Comparison of ENCODE assay signal across 8 mouse cellular contexts in the genomic region with DNA sequence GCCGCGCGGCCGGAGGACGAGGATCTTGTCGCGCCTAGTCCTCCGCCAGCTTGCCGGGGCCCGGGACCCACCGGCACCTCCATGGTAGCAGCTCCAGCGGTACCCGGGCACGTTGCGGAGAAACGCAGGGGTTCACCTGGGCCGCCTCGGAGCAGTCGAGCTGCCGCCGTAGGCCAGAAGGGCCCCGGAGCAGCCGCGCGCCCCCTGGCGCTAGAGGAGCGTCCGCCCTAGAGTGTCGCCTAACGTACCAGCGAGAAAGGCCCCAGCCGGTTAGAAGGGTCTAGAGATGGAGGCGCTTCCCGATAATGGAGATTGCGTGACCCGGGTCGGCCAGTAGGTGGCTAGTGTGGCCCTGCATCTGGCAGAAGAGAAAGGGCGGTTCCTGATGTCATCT. TPM values are rescaled to one million over a fixed set of nuclear protein-coding genes. Genes with fewer than 3 reads are reported as not detected.
A peak's percentile ranks its signal among the peaks of the same experiment; 100 is the strongest.
DNase-seq lines count a peak whose midpoint lies in the region; ATAC-seq lines count a peak whose summit lies in the region.

Gene Dennd6b (minus strand): TSS at position 184 of the 394 bp plus-strand sequence.

- peak within 1 kb of the TSS; percentile 65 for H3K4me2 ChIP-seq in hindbrain, embryonic 16.5 days (ENCODE audit: low read length)

- H3K27ac ChIP-seq in hindbrain, embryonic 16.5 days (ENCODE audit: low read depth, low read length), result peak within 1 kb of the TSS; percentile 98
- peak within 1 kb of the TSS; percentile 59 for H3K27ac ChIP-seq in macrophage

- no peaks in the 10 kb centered on the region for H3K36me3 ChIP-seq in hindbrain, embryonic 16.5 days (ENCODE audit: control insufficient read depth, insufficient read depth, low read length)
- no peaks in the 10 kb centered on the region for H3K36me3 ChIP-seq in macrophage (ENCODE audit: inconsistent target)

- peak; percentile 97 for DNase-seq in T-cell, adult 2 months (ENCODE audit: low spot score)
- peak; percentile 96 to 97 for DNase-seq in cerebellum, postnatal 36 days
- peak; percentile 98 for DNase-seq in gastrocnemius, adult 18-20 months (ENCODE audit: low spot score)
- DNase-seq in left cerebral cortex, adult 18-20 months (ENCODE audit: low spot score in 2 of 2), result peak; percentile 95 to 96
- peak; percentile 98 for DNase-seq in right cerebral cortex, adult 18-20 months
- DNase-seq in urinary bladder, postnatal 10 days (ENCODE audit: low spot score), result peak; percentile 90

- peak within 1 kb of the TSS; percentile 83 for H3K4me3 ChIP-seq in hindbrain, embryonic 16.5 days (ENCODE audit: low read length)
- peak within 1 kb of the TSS; percentile 43 for H3K4me3 ChIP-seq in macrophage (ENCODE audit: inconsistent target)

- no peaks in the 10 kb centered on the region for H3K9me3 ChIP-seq in hindbrain, embryonic 16.5 days (ENCODE audit: control insufficient read depth, low read length)

- H3K27me3 ChIP-seq in hindbrain, embryonic 16.5 days (replicated peaks; ENCODE audit: control insufficient read depth, insufficient read depth, low read length), result no peaks in the 10 kb centered on the region

- WGBS in hindbrain, embryonic 16.5 days, result 0% methylated on average over 38 of the region's 38 CpGs
- 3% methylated on average over 35 of the region's 38 CpGs for whole genome bisulfite sequencing in macrophage (ENCODE audit: missing documents)

- H3K79me2 ChIP-seq in macrophage (ENCODE audit: inconsistent target), result no peaks in the 10 kb centered on the region

- peak; percentile 98 for ATAC-seq in hindbrain, embryonic 16.5 days

- peak within 1 kb of the TSS; percentile 95 for H3K9ac ChIP-seq in hindbrain, embryonic 16.5 days (ENCODE audit: low read depth, low read length)

- H3K4me1 ChIP-seq in hindbrain, embryonic 16.5 days (ENCODE audit: control insufficient read depth, insufficient read depth, low read depth, low read length), result peaks cover 9% of the 10 kb centered on the region

RNA-seq across cellular contexts. Expression of gene Dennd6b, which starts in this region (rescaled TPM):
- total RNA-seq in gastrocnemius, adult 18-20 months (2021), result 1 to 10 TPM; 8.8 to 9.6 TPM
- polyA plus RNA-seq in hindbrain, embryonic 16.5 days (2015; fragmentation: Nextera tagmentation; extraction: Ambion mirVana), result 86.6 and 93.2 TPM in 2 replicates
- total RNA-seq in left cerebral cortex, adult 18-20 months (2021), result 10 to 100 TPM; 45.9 to 52.9 TPM
- 10 to 100 TPM; 13.0 to 92.2 (median 42.9) TPM for total RNA-seq in macrophage (2018; cell fraction: chromatin; rRNA removed)
- 1 to 10 TPM in 15 of 26 experiments, under 1 TPM in 11; 0.47 to 5.8 (median 1.3) TPM for total RNA-seq in macrophage (2018; cell fraction: cytosol; rRNA removed)
- 10 to 100 TPM in 25 of 26 experiments, 1 to 10 TPM in 1; 7.9 to 62.1 (median 21.2) TPM for total RNA-seq in macrophage (2018; cell fraction: nucleus; rRNA removed)
- 0.80 to 2.0 TPM (median 1.1 TPM) in 3 replicates for polyA plus RNA-seq in macrophage (2018)

Comparison
In these comparisons a context has a peak if more than half of its experiments do, and no peak if none do; other contexts are left out.
1. Peak in every context shown above with its lines: DNase-seq, ATAC-seq, H3K4me3 ChIP-seq and H3K27ac ChIP-seq.
2. RNA of gene Dennd6b (total RNA-seq): 45.9 to 52.9 TPM in left cerebral cortex, adult 18-20 months; 8.8 to 9.6 TPM in gastrocnemius, adult 18-20 months; every median in the first group is over 4 times any median in the second.
3. RNA of gene Dennd6b (polyA plus RNA-seq): 86.6 to 93.2 TPM in hindbrain, embryonic 16.5 days; 0.80 to 2.0 TPM in macrophage; every median in the first group is over 10 times any median in the second.